Mouse (Mus musculus) olfactory bulb, adult 2 months (tissue): ENCODE results near the gene C1ql4. TPM values are rescaled to one million over a fixed set of nuclear protein-coding genes. Genes with fewer than 3 reads are reported as not detected.

Experiments used
- H3K27ac ChIP-seq: fragments of 200-500 bp; 2 replicates; pipeline ENCODE4 v1.5.1; 2012; ENCODE audit warnings: low read depth, low read length; ENCODE audit not compliant: insufficient read depth
- H3K4me1 ChIP-seq: fragments of 200-500 bp; 2 replicates; pipeline ENCODE4 v1.6.1; 2012; ENCODE audit warnings: low read length; ENCODE audit not compliant: control insufficient read depth, insufficient read depth
- H3K4me3 ChIP-seq: fragments of 200-500 bp; 2 replicates; pipeline ENCODE4 v1.5.1; 2012; ENCODE audit warnings: mild to moderate bottlenecking, low read depth, low read length, moderate library complexity; ENCODE audit not compliant: insufficient read depth
- CTCF ChIP-seq: fragments of 200-500 bp; IDR thresholded peaks from 2 replicates; pipeline ENCODE4 v1.5.1; 2012; ENCODE audit warnings: low read depth, mild to moderate bottlenecking, low read length, moderate library complexity; ENCODE audit not compliant: insufficient read depth
- POLR2A ChIP-seq: fragments of 200-500 bp; IDR thresholded peaks from 2 replicates; pipeline ENCODE4 v1.6.1; 2012; ENCODE audit warnings: mild to moderate bottlenecking, low read depth, low read length, moderate library complexity; ENCODE audit not compliant: insufficient read depth
- whole genome bisulfite sequencing: fragments of 180-500 bp; shearing (Covaris S2); methylation state at CpG from one replicate; pipeline ENCODE4 v1.1.7; 2018; 5-methylcytosine and 5-hydroxymethylcytosine counted together
- polyA plus RNA-seq: library from polyadenylated mRNA; stranded (reverse); fragments of >200 nt; gene quantifications from 2 replicates; pipeline ENCODE4 v1.2.4, GENCODE M21; 2012; ENCODE audit warnings: low replicate concordance; ENCODE audit not compliant: missing spikeins, insufficient read depth, insufficient read length

Gene C1ql4
- polyA plus RNA-seq, 1 experiment: not detected

DNA sequence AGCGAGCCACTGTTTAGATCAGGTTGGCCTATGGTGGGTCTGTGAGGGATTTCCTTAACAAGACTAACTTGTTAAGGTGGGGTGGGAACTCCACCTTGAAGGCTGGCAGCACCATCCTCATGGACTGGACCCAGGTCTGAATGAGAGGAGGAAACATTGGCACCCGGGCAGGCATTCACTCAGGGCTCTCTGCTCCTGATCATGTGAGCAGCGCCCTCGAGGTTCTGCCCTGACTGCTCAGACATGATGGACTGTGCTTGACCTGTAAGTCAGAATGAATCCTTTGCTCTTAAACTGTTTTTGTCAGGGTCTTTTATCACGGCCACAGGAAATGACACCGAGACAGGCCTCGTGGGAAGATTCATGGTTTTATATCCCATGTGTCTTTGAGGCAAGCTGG, 17.6 kb upstream of the C1ql4 start:
- WGBS: 84% methylated on average over 7 of the region's 7 CpGs

DNA sequence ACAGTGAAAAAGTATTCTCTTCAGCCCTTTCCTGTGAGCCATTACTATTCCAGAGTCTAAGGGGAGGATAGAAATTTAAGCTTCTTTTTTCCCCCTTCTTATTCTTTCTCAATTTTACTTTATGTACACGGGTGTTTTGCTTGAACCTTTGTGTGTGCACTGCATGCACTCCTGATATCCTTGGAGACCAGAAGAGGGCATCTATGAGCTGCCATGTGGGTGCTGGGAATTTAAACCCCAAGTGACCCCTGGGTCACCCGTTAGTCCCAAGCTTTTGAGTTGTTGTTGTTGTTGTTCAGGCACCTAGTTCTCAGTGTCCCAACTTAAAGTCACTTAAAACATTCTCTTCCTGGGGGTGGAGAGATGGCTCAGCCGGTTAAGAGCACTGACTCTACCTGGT, 12.4 kb upstream of the C1ql4 start:
- 57% methylated on average over 3 of the region's 3 CpGs for WGBS
- TF ChIP-seq POLR2A (no peak), CTCF (no peak)
- Histone ChIP-seq H3K27ac (no peak overlapping the region), H3K4me1 (peaks cover 25% of the 10 kb centered on the region), H3K4me3 (no peak overlapping the region)

More for the DNA sequence above, 17.6 kb upstream of the C1ql4 start:
- TF ChIP-seq POLR2A: no peak
- no peak for TF ChIP-seq CTCF
- H3K27ac ChIP-seq: no peak overlapping the region
- H3K4me3 ChIP-seq: no peak overlapping the region
- no peaks in the 10 kb centered on the region for H3K4me1 ChIP-seq

DNA sequence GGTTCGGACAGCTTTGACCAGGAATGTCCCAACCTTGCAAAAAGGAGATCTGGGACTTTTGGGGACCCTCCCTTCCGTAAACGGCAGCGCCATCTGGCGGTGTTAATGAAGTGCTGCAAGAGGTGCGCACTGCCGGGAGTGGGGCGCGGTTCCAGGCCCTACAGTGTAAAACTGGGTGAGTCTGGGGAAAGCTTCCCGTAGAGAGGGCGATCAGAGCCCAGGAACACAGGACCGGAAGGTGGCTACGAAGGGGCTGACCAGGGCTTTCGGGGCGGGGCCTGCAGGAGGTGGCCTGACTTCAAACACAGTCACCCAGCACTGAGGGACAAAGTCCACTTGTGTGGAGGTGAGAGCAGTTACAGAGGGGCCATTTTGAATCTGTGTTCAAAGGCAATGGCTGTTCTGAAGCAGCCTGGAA, 11.5 kb upstream of the C1ql4 start:
- Histone ChIP-seq H3K27ac (no peak overlapping the region), H3K4me3 (no peak overlapping the region), H3K4me1 (peaks cover 29% of the 10 kb centered on the region)
- 4% methylated on average over 15 of the region's 15 CpGs for WGBS
- TF ChIP-seq POLR2A (no peak), CTCF (peak; percentile 76)

DNA sequence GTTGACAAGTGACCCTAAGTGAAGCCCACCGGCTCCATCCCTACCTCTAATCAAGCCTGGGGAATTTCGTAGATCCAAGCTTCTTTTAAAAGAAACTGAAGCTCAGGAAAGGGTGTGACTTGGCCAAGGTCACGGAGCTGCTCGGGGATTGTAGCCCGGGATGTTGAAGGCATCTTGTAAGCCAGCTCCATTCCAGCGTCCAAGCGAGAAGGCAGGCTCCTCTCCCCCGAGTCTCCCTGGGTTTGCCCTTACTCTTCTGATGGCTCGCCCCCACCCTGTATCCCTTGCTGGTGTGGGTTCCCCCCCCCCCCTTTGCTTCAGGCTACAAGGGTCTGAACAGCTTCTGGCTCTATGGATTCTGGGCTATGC, 10.9 kb upstream of the C1ql4 start:
- 0 out of 2 replicates have a peak overlapping the region, but pooled peaks have one; percentile 33 for H3K4me3 ChIP-seq

DNA sequence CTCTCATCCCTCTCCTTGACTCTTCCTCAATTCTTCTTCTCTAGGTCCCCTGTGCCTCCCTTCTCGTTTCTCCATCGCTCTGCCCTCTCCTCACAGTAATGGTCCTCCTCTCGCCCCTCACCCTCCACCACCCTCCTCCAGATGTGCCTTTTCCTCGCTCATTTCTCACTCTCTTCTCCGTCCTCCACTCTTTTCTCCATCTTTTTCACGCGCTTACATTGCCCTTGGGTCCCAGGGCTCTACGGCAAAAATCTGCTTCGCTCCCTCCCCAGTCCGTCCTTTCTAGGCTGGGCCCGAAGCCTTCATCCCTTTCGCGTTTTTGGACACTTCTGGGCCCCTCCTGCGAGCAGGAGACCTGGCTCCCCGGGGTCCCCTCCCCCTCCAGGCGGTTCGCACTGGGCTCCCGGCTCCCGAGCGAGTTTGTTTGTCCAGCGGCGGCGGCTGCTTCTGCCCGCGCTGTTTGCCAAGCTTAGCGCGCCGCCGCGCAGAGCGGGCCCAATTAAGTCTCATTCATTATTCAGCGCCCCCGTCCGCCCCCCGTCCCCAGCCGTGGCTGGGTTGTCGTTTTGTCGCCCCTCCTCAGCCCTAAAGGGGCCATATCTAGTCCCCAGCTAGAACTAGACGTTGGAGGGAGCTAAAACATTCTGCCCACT, 10.3 kb upstream of the C1ql4 start:
- 2% methylated on average over 39 of the region's 39 CpGs for WGBS
- Histone ChIP-seq H3K4me1 (peaks cover 39% of the 10 kb centered on the region), H3K4me3 (peak overlapping the region; percentile 33), H3K27ac (no peak overlapping the region)
- TF ChIP-seq CTCF (no peak), POLR2A (no peak)

More for the DNA sequence above, 10.9 kb upstream of the C1ql4 start:
- TF ChIP-seq CTCF: no peak
- no peak for TF ChIP-seq POLR2A
- WGBS: 14% methylated on average over 9 of the region's 9 CpGs
- H3K4me1 ChIP-seq: peaks cover 34% of the 10 kb centered on the region
- no peak overlapping the region for H3K27ac ChIP-seq

DNA sequence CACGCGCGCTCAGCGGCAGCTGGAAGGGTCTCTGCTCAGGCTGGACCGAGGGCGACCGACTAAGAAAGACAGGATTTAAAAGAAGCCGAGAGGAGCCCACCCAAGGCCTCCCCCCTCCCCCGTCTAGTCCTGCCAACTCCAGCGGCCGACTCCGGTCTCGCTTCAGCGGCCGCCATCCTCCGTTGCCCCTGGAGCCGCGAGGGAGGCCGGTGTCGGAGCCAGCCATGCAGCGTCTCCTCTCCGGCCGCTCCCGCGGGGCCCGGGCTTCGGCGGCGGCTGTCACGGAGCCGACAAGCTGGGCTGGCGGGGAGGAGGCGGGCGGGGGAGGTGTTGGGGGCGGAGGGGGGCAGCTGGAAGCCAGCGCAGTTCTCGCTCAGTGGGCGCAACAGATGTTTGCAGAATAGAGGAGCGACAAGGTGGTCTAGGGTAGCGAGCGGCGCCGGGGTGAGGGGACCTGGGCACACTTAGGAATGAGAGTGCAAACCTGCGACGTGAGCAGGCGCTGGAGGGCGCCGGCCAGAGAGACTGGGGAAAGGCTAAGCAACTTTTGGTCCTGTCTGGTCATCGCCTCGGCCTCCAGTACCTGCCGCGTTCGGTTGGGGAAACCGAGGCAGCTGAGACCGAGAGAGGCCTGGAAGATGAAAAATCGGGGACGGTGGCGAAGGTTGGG, 9.3 kb upstream of the C1ql4 start:
- TF ChIP-seq POLR2A: no peak
- TF ChIP-seq CTCF: no peak
- WGBS: 2% methylated on average over 57 of the region's 58 CpGs
- Histone ChIP-seq H3K27ac (no peak overlapping the region), H3K4me1 (peaks cover 41% of the 10 kb centered on the region), H3K4me3 (peak overlapping the region; percentile 32)

DNA sequence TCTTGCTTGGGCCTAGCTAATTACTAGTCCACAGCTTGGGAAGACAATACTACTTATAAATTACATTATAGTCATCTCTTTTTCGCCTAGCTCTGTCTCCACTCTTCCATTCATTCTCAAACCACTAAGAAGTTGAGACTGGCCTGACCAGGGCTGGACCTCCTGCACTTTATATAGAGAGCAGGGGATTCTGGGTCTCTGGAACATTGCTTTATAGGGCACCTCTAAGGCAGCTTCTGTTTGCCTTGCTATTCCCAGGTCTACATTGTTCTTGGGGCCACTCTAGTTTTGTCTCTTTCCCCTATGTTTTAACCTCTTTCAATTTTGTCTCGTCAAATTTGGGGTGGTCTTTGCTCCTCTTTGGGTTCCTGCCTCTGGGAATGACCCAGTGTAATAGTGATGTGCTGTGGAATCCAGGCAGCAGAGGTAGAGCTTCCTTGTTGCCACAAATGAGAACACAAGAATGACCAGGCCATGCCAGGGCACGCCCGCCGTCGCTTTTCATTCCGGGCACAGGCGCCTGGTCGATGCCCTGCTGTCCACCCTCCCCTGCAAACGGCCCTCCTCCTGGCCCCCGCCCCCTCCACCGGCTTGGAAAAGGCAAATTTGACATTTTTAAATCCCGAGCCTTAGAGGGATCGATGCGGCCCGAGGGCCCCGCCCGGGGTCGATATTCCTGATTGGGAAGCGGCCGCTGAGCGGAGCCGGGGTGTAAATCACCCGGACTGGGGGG, 8.6 kb upstream of the C1ql4 start:
- H3K4me3 ChIP-seq: no peak overlapping the region

DNA sequence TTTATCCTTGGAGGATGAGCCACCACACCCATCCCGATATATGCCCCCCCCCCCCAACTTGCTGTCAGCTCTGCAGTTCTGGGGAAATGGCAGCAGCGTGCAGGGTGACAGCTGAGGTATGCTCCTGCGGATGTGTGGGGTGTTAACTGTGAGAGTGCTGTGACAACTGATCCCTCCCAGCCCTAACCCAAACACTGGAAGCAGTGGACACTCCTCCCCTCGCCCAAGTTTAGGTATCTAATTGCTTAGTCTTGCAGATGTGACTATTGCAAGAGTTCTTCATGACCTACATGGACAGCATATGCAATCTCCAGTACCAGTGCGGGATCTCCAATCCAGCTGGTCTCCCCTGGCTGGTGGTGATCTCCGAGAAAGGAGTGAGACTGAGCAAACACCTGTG, 7.7 kb upstream of the C1ql4 start:
- TF ChIP-seq CTCF (no peak), POLR2A (no peak)
- Histone ChIP-seq H3K4me1 (peaks cover 41% of the 10 kb centered on the region), H3K27ac (no peak overlapping the region), H3K4me3 (no peak overlapping the region)
- WGBS: 66% methylated on average over 6 of the region's 6 CpGs

More for the DNA sequence above, 8.6 kb upstream of the C1ql4 start:
- no peak for TF ChIP-seq POLR2A
- TF ChIP-seq CTCF: no peak
- H3K4me1 ChIP-seq: peaks cover 41% of the 10 kb centered on the region
- no peak overlapping the region for H3K27ac ChIP-seq
- 34% methylated on average over 24 of the region's 24 CpGs for WGBS
